Mouse (Mus musculus): Measurements from ENCODE around the gene Eif4e.

Gene Eif4e

GRCm38 (mm10) chr3:138586213-138586612 lies 60.2 kb downstream of the Eif4e start:
- DNase-seq (ENCODE audit: low read depth, low spot score): no peak

- no peak for DNase-seq (ENCODE audit: low read depth, low spot score)
Observed at GRCm38 (mm10) chr3:138587137-138587536, 61.2 kb downstream of the Eif4e start.

- DNase-seq (ENCODE audit: low read depth, low spot score): no peak
Observed at GRCm38 (mm10) chr3:138588001-138588400, 62.0 kb downstream of the Eif4e start.

- no peak for DNase-seq (ENCODE audit: low read depth, low spot score)
Observed at GRCm38 (mm10) chr3:138591002-138591401, 65.0 kb downstream of the Eif4e start.

GRCm38 (mm10) chr3:138591806-138592365 lies 65.9 kb downstream of the Eif4e start:
- no peak for DNase-seq (ENCODE audit: low read depth, low spot score)

GRCm38 (mm10) chr3:138593131-138593530 lies 67.2 kb downstream of the Eif4e start:
- DNase-seq (ENCODE audit: low read depth, low spot score): no peak

- no peak for DNase-seq (ENCODE audit: low read depth, low spot score)
Observed at GRCm38 (mm10) chr3:138593911-138594310, 67.9 kb downstream of the Eif4e start.

GRCm38 (mm10) chr3:138601076-138601475 lies 75.1 kb downstream of the Eif4e start:
- DNase-seq (ENCODE audit: low read depth, low spot score): no peak

GRCm38 (mm10) chr3:138605132-138605531 lies 79.2 kb downstream of the Eif4e start:
- DNase-seq (ENCODE audit: low read depth, low spot score): no peak

- DNase-seq (ENCODE audit: low read depth, low spot score): no peak
Observed at GRCm38 (mm10) chr3:138608665-138609064, 82.7 kb downstream of the Eif4e start.
